Mouse (Mus musculus) brain, embryonic 14.5 days (tissue): ENCODE results near the gene Tmem218. TPM values are rescaled to one million over a fixed set of nuclear protein-coding genes. Genes with fewer than 3 reads are reported as not detected.
A peak's percentile ranks its signal among the peaks of the same experiment; 100 is the strongest.

ENCODE experiments used
- DNase-seq: peaks from one replicate; pipeline ENCODE4 v3.0.0-alpha.2; 2011; ENCODE audit warnings: low read depth
- CTCF ChIP-seq: fragments of 200-500 bp; IDR thresholded peaks from 2 replicates; pipeline ENCODE4 v1.5.1; 2012; ENCODE audit warnings: inconsistent platforms, mild to moderate bottlenecking, moderate library complexity, borderline replicate concordance; ENCODE audit not compliant: insufficient read depth, insufficient read length; ENCODE audit errors: extremely low read depth
- POLR2A ChIP-seq: fragments of 200-500 bp; IDR thresholded peaks from 2 replicates; pipeline ENCODE4 v1.6.1; 2012; ENCODE audit warnings: mild to moderate bottlenecking, inconsistent platforms, borderline replicate concordance; ENCODE audit not compliant: poor library complexity, insufficient read depth, insufficient read length, severe bottlenecking; ENCODE audit errors: extremely low read depth
- polyA plus RNA-seq: library from polyadenylated mRNA; depleted of rRNA; stranded (reverse); fragments of >200 nt; gene quantifications from 2 replicates; pipeline ENCODE4 v1.2.3, GENCODE M21; 2012; rRNA removed

Tmem218 gene
- polyA plus RNA-seq, 1 experiment = 4.7 TPM

DNA sequence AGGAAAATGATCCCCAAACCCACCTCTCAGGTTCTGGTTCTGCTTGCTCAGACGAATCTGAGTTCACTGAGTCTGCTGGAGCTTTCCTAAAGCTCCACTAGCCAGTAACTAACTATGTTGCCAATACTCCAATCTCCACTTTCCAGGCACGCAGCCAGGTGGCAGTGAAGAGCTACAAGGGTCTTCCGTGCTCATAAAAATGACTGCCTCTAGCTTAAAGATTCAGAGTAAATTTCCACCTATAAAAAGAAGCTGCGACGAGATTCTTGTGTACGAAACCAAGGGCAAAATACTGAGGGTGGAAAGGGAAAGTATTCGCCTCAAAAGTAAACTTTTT lies 47.8 kb downstream of the Tmem218 start:
- TF ChIP-seq POLR2A (no peak), CTCF (peak; percentile 77; the same call in 1 of the 2 replicates)
- DNase-seq = peak; percentile 88

DNA sequence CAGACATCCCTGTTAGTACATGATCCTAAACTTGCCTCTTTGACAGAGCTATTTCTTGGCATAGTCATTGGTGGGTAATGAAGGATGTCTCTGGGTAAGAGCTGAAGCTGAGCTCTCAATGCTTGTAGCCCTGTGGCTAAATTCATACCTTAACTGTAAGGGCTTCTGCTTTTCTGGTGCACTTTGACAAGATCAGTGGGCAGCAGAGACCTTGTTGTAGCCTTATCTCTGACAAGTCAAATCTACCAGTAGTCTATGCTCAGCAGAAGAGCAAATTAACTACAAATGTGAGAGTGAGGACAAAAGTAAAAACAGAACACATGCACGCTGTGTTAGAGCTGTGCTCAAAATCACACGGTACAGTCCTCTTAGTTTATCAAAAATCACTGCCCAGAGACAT lies 58.6 kb downstream of the Tmem218 start:
- TF ChIP-seq CTCF = no peak
- no peak for TF ChIP-seq POLR2A
- DNase-seq = no peak

Other genes starting within 250 kb of the Tmem218 start
- gene Pknox2, start 60.8 kb upstream of the Tmem218 start, polyA plus RNA-seq = 37.2 and 38.3 TPM in 2 replicates
- 1.5 and 1.6 TPM in 2 replicates for gene Slc37a2, start 47.5 kb downstream of the Tmem218 start, polyA plus RNA-seq
- 3.2 and 3.3 TPM in 2 replicates for gene Ccdc15, start 140.2 kb downstream of the Tmem218 start, polyA plus RNA-seq
- gene Hepacam, start 159.1 kb downstream of the Tmem218 start, polyA plus RNA-seq = 5.0 and 10.8 TPM in 2 replicates
- 4.8 and 7.2 TPM in 2 replicates for gene Robo4, start 193.7 kb downstream of the Tmem218 start, polyA plus RNA-seq
- 33.5 and 41.6 TPM in 2 replicates for gene Robo3, start 225.0 kb downstream of the Tmem218 start, polyA plus RNA-seq